Mouse (Mus musculus): ENCODE results near the gene Mrpl36.

The Mrpl36 gene

GRCm38 (mm10) chr13:73346743-73347142, 18.4 kb downstream of the Mrpl36 start:
- no peak for DNase-seq (ENCODE audit: low spot score)

- no peak for DNase-seq (ENCODE audit: low spot score)
These were observed 18.9 kb downstream of the Mrpl36 start for GRCm38 (mm10) chr13:73347171-73347570.

DNA sequence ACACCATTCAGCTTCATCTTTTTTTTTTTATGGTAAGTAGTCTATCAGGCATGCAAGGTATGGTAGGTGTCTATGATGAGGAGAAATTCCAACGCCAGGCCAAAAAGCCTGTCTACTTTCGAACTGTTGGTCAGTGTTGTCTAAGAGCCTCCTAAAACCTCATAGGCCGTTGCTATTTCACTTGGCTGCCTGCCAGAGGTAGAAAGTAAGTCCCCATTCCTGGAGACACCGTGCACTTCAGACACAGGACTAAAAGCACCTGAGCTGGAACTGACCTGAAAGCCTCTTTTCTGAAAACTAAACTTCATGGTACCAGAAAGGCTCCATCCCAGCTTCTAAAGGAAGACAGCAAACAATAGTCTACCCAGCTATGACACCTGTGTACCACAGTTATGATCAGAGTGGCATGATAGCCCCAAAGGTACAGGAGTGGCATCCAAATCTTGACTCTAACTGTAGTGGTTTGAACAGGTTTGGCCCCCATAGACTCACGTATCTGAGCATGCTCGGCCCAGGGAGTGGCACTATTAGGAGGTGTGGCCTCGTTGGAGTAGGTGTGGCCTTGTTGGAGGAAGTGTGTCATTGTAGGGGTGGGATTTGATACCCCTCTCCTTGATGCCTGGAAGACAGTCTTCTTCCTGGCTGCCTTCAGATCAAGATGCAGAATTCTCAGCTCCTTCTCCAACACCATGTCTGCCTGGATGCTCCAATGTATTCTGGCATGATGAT, 19.8 kb downstream of the Mrpl36 start:
- no peak for DNase-seq (ENCODE audit: low spot score)

GRCm38 (mm10) chr13:73350741-73351140, 22.4 kb downstream of the Mrpl36 start:
- DNase-seq (ENCODE audit: low spot score) = no peak

GRCm38 (mm10) chr13:73351910-73352309, 23.6 kb downstream of the Mrpl36 start:
- no peak for DNase-seq (ENCODE audit: low spot score)

DNA sequence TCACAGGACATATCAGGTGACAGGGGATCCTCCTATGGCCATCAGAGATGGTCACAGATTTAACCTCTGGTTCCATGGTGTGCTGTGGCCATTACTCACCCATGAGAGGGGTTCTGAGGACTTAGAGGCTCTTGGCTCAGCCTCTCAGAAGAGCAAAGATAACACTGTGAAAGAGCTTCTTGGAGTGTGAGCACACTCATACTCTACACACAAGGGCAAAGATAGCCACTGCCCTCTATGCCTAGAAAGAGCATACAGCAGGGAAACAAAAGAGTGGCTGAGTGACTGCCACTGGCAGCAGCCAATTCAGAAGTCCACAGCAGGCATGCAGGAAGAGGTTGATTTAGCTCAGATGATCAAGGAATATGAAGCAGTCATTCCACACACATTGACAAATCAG, 24.2 kb downstream of the Mrpl36 start:
- DNase-seq (ENCODE audit: low spot score) = no peak

GRCm38 (mm10) chr13:73357106-73357505, 28.8 kb downstream of the Mrpl36 start:
- DNase-seq (ENCODE audit: low spot score) = no peak

- DNase-seq (ENCODE audit: low spot score) = no peak
These were observed 45.1 kb downstream of the Mrpl36 start for GRCm38 (mm10) chr13:73373367-73373766.

- DNase-seq (ENCODE audit: low spot score) = no peak
These were observed 46.3 kb downstream of the Mrpl36 start for GRCm38 (mm10) chr13:73374612-73375011.

- no peak for DNase-seq (ENCODE audit: low spot score)
These were observed 49.3 kb downstream of the Mrpl36 start for GRCm38 (mm10) chr13:73377637-73378036.

Data from left cerebral cortex, adult 11 months (tissue).